Mouse (Mus musculus) stomach, embryonic 15.5 days (tissue): ENCODE measurements around the gene Ankra2. TPM values are rescaled to one million over a fixed set of nuclear protein-coding genes. Genes with fewer than 3 reads are reported as not detected.
A peak's percentile ranks its signal among the peaks of the same experiment; 100 is the strongest.

ENCODE experiments used
- ATAC-seq: fragments of 200-750 bp; cut with Nextera tagmentation; 2 replicates; pipeline ENCODE4 v1.8.0; 2017; ENCODE audit warnings: low read depth, moderate number of reproducible peaks, moderate TSS enrichment; ENCODE audit not compliant: insufficient read depth, low FRiP score
- H3K27ac ChIP-seq: fragments of 300-500 bp; sonication (generic); 2 replicates; pipeline ENCODE4 v1.5.1; 2015; ENCODE audit warnings: mild to moderate bottlenecking, inconsistent platforms
- H3K27me3 ChIP-seq: fragments of 300-500 bp; sonication (generic); replicated peaks from 2 replicates; pipeline ENCODE4 v1.6.1; 2015; ENCODE audit warnings: inconsistent platforms
- H3K36me3 ChIP-seq: fragments of 300-500 bp; sonication (generic); 2 replicates; pipeline ENCODE4 v1.6.1; 2015; ENCODE audit warnings: inconsistent platforms
- H3K4me1 ChIP-seq: fragments of 300-500 bp; sonication (generic); 2 replicates; pipeline ENCODE4 v1.6.1; 2015; ENCODE audit warnings: inconsistent platforms
- H3K4me2 ChIP-seq: fragments of 300-500 bp; sonication (generic); 2 replicates; pipeline ENCODE4 v1.6.1; 2015; ENCODE audit warnings: mild to moderate bottlenecking, inconsistent platforms
- H3K4me3 ChIP-seq: fragments of 300-500 bp; sonication (generic); replicated peaks from 2 replicates; pipeline ENCODE4 v1.5.1; 2015; ENCODE audit warnings: inconsistent platforms
- H3K9ac ChIP-seq: fragments of 300-500 bp; sonication (generic); 2 replicates; pipeline ENCODE4 v1.6.1; 2015; ENCODE audit warnings: inconsistent platforms
- H3K9me3 ChIP-seq: fragments of 300-500 bp; sonication (generic); 2 replicates; pipeline ENCODE4 v1.6.1; 2016; ENCODE audit warnings: inconsistent platforms
- WGBS: fragments of 180-500 bp; shearing (Covaris S2); methylation state at CpG from one replicate; pipeline ENCODE4 v1.1.7; 2015; 5-methylcytosine and 5-hydroxymethylcytosine counted together
- polyA plus RNA-seq: library from polyadenylated mRNA; unstranded; fragments of >200 nt; fragmentation: Nextera tagmentation; extraction: Ambion mirVana; gene quantifications from 2 replicates; pipeline ENCODE4 v1.2.1, GENCODE M21; 2015

Gene Ankra2
- polyA plus RNA-seq, 1 experiment from 2014 or later: 26.5 TPM

- peak overlapping the region; percentile 88 for H3K27ac ChIP-seq
- H3K9me3 ChIP-seq: no peaks in the 10 kb centered on the region
- peak overlapping the region; percentile 97 for H3K4me3 ChIP-seq
- H3K4me2 ChIP-seq: peak overlapping the region; percentile 64
- no peaks in the 10 kb centered on the region for H3K27me3 ChIP-seq
- WGBS: 2% methylated on average over 16 of the region's 16 CpGs
- no peak for ATAC-seq
- peaks cover 9% of the 10 kb centered on the region; the same call in 1 of the 2 replicates for H3K4me1 ChIP-seq
- H3K36me3 ChIP-seq: peaks cover 3% of the 10 kb centered on the region; the same call in 1 of the 2 replicates
- H3K9ac ChIP-seq: peak overlapping the region; percentile 94
These were observed 54.4 kb downstream of the Ankra2 start for GRCm38 (mm10) chr13:98317246-98317677.

GRCm38 (mm10) chr13:98317911-98318310 lies 55.0 kb downstream of the Ankra2 start:
- ATAC-seq: no peak
- Histone ChIP-seq H3K9me3 (no peaks in the 10 kb centered on the region), H3K27ac (no peak overlapping the region), H3K27me3 (no peaks in the 10 kb centered on the region), H3K36me3 (peaks cover 2% of the 10 kb centered on the region; the same call in 1 of the 2 replicates), H3K4me3 (no peak overlapping the region), H3K9ac (no peak overlapping the region), H3K4me1 (peaks cover 9% of the 10 kb centered on the region; the same call in 1 of the 2 replicates), H3K4me2 (no peak overlapping the region; the same call in 1 of the 2 replicates)
- WGBS: 82% methylated on average over 6 of the region's 6 CpGs

Other genes with a start within 250 kb of the Ankra2 start
- gene Arhgef28, start 56.6 kb upstream of the Ankra2 start, polyA plus RNA-seq: 23.7 and 25.9 TPM in 2 replicates
- 30.1 TPM in 2 replicates for gene Utp15, start within 50 bp of the Ankra2 start, polyA plus RNA-seq
- gene Gm21976, start 16.8 kb downstream of the Ankra2 start, polyA plus RNA-seq: not detected in 2 replicates
- 594 and 688 TPM in 2 replicates for gene Btf3, start 53.9 kb downstream of the Ankra2 start, polyA plus RNA-seq
- gene Foxd1, start 91.2 kb downstream of the Ankra2 start, polyA plus RNA-seq: 0.05 TPM in 1 of 2 replicates, not detected in the other
- 1.7 and 8.0 TPM in 2 replicates for gene Gm10320, start 228.9 kb downstream of the Ankra2 start, polyA plus RNA-seq